Mouse (Mus musculus): ENCODE data around the gene Chst10. TPM values are rescaled to one million over a fixed set of nuclear protein-coding genes. Genes with fewer than 3 reads are reported as not detected.

Gene Chst10
- polyA plus RNA-seq, 1 experiment from 2014 or later = 0.93 TPM

GRCm38 (mm10) chr1:38817268-38817667, 80.7 kb downstream of the Chst10 start:
- Histone ChIP-seq H3K9ac (ENCODE audit: low read depth, low read length) (no peak overlapping the region), H3K9me3 (ENCODE audit: control insufficient read depth) (no peaks in the 10 kb centered on the region), H3K4me3 (ENCODE audit: low read depth, low read length) (no peak overlapping the region), H3K4me1 (replicated peaks; ENCODE audit: control insufficient read depth, insufficient read depth, low read length) (no peaks in the 10 kb centered on the region), H3K4me2 (replicated peaks; ENCODE audit: low read depth) (no peak overlapping the region), H3K27ac (ENCODE audit: low read depth, low read length) (no peak overlapping the region), H3K36me3 (ENCODE audit: control insufficient read depth, insufficient read depth) (no peaks in the 10 kb centered on the region), H3K27me3 (replicated peaks; ENCODE audit: control insufficient read depth, insufficient read depth, low read length) (no peaks in the 10 kb centered on the region)
- TF ChIP-seq CTCF (IDR thresholded peaks at IDR 0.05; ENCODE audit: low read depth) = no peak
- no peak for ATAC-seq
- 66% methylated on average over 9 of the region's 9 CpGs for WGBS

- H3K36me3 ChIP-seq (ENCODE audit: control insufficient read depth, insufficient read depth) = no peaks in the 10 kb centered on the region
- H3K4me1 ChIP-seq (replicated peaks; ENCODE audit: control insufficient read depth, insufficient read depth, low read length) = no peaks in the 10 kb centered on the region
- no peak overlapping the region for H3K9ac ChIP-seq (ENCODE audit: low read depth, low read length)
- no peak overlapping the region for H3K4me3 ChIP-seq (ENCODE audit: low read depth, low read length)
- no peaks in the 10 kb centered on the region for H3K9me3 ChIP-seq (ENCODE audit: control insufficient read depth)
- 65% methylated on average over 4 of the region's 4 CpGs for WGBS
- ATAC-seq = no peak
- no peaks in the 10 kb centered on the region for H3K27me3 ChIP-seq (replicated peaks; ENCODE audit: control insufficient read depth, insufficient read depth, low read length)
- no peak overlapping the region for H3K27ac ChIP-seq (ENCODE audit: low read depth, low read length)
- TF ChIP-seq CTCF (IDR thresholded peaks at IDR 0.05; ENCODE audit: low read depth) = no peak
- no peak overlapping the region for H3K4me2 ChIP-seq (replicated peaks; ENCODE audit: low read depth)
Observed at GRCm38 (mm10) chr1:38816306-38816705, 81.7 kb downstream of the Chst10 start.

Other genes starting within 250 kb of the Chst10 start
- gene Aff3, start 233.2 kb downstream of the Chst10 start, polyA plus RNA-seq (2015; fragmentation: Nextera tagmentation; extraction: Ambion mirVana) = 2.1 TPM in 2 replicates
- 0.38 and 0.52 TPM in 2 replicates for gene Lonrf2, start 61.5 kb downstream of the Chst10 start, polyA plus RNA-seq (2015; fragmentation: Nextera tagmentation; extraction: Ambion mirVana)
- not detected in 2 replicates for gene Nms, start 41.0 kb upstream of the Chst10 start, polyA plus RNA-seq (2015; fragmentation: Nextera tagmentation; extraction: Ambion mirVana)
- 125 and 126 TPM in 2 replicates for gene Pdcl3, start 87.4 kb upstream of the Chst10 start, polyA plus RNA-seq (2015; fragmentation: Nextera tagmentation; extraction: Ambion mirVana)